Mouse (Mus musculus) midbrain, embryonic 10.5 days (tissue): ENCODE data around the gene Rac2. TPM values are rescaled to one million over a fixed set of nuclear protein-coding genes. Genes with fewer than 3 reads are reported as not detected.

ENCODE experiments used
- DNase-seq: peaks from one replicate; pipeline ENCODE4 v3.0.0-alpha.2; 2017; ENCODE audit warnings: low spot score
- H3K27ac ChIP-seq: fragments of 300-500 bp; sonication (generic); replicated peaks from 2 replicates; pipeline ENCODE4 v1.5.1; 2016; ENCODE audit warnings: mild to moderate bottlenecking
- H3K27me3 ChIP-seq: fragments of 300-500 bp; sonication (generic); 2 replicates; pipeline ENCODE4 v1.6.1; 2016; ENCODE audit warnings: low read depth, mild to moderate bottlenecking; ENCODE audit not compliant: poor library complexity, severe bottlenecking
- H3K36me3 ChIP-seq: fragments of 300-500 bp; sonication (generic); 2 replicates; pipeline ENCODE4 v1.6.1; 2016; ENCODE audit warnings: mild to moderate bottlenecking, moderate library complexity
- H3K4me1 ChIP-seq: fragments of 300-500 bp; sonication (generic); 2 replicates; pipeline ENCODE4 v1.6.1; 2016
- H3K4me3 ChIP-seq: fragments of 300-500 bp; sonication (generic); 2 replicates; pipeline ENCODE4 v1.5.1; 2016; ENCODE audit warnings: mild to moderate bottlenecking, moderate library complexity
- H3K9me3 ChIP-seq: fragments of 300-500 bp; sonication (generic); replicated peaks from 2 replicates; pipeline ENCODE4 v1.6.1; 2016; ENCODE audit warnings: mild to moderate bottlenecking
- WGBS: fragments of 180-500 bp; shearing (Covaris S2); methylation state at CpG from one replicate; pipeline ENCODE4 v1.1.7; 2016; 5-methylcytosine and 5-hydroxymethylcytosine counted together
- polyA plus RNA-seq: library from polyadenylated mRNA; unstranded; fragments of >200 nt; fragmentation: Nextera tagmentation; extraction: Ambion mirVana; gene quantifications from 2 replicates; pipeline ENCODE4 v1.2.1, GENCODE M21; 2016

The Rac2 gene
- polyA plus RNA-seq, 1 experiment from 2014 or later: 9.1 TPM

GRCm38 (mm10) chr15:78585404-78585803, 12.8 kb upstream of the Rac2 start:
- H3K4me3 ChIP-seq: no peak overlapping the region
- no peak for DNase-seq
- no peak overlapping the region for H3K27ac ChIP-seq
- peaks cover 8% of the 10 kb centered on the region; the same call in 1 of the 2 replicates for H3K9me3 ChIP-seq
- H3K4me1 ChIP-seq: peaks cover 16% of the 10 kb centered on the region
- 90% methylated on average over 7 of the region's 7 CpGs for WGBS
- no peaks in the 10 kb centered on the region for H3K27me3 ChIP-seq
- no peaks in the 10 kb centered on the region for H3K36me3 ChIP-seq

- Histone ChIP-seq H3K27ac (no peak overlapping the region), H3K36me3 (no peaks in the 10 kb centered on the region), H3K4me3 (no peak overlapping the region), H3K9me3 (peaks cover 5% of the 10 kb centered on the region; the same call in 1 of the 2 replicates), H3K4me1 (peaks cover 29% of the 10 kb centered on the region), H3K27me3 (no peaks in the 10 kb centered on the region)
- 23% methylated on average over 11 of the region's 11 CpGs for WGBS
- no peak for DNase-seq
Measured at GRCm38 (mm10) chr15:78583352-78583751, 10.8 kb upstream of the Rac2 start.

GRCm38 (mm10) chr15:78576284-78576810, 3.8 kb upstream of the Rac2 start:
- H3K27ac ChIP-seq: no peak overlapping the region
- H3K36me3 ChIP-seq: no peaks in the 10 kb centered on the region
- H3K9me3 ChIP-seq: no peaks in the 10 kb centered on the region
- 62% methylated on average over 4 of the region's 4 CpGs for WGBS
- no peak overlapping the region for H3K4me3 ChIP-seq
- H3K4me1 ChIP-seq: peaks cover 23% of the 10 kb centered on the region
- no peaks in the 10 kb centered on the region for H3K27me3 ChIP-seq
- DNase-seq: no peak

GRCm38 (mm10) chr15:78572270-78572600, 348 bp downstream of the Rac2 start:
- no peak for DNase-seq
- no peaks in the 10 kb centered on the region for H3K4me1 ChIP-seq
- H3K36me3 ChIP-seq: no peaks in the 10 kb centered on the region
- H3K4me3 ChIP-seq: no peak overlapping the region
- WGBS: 91% methylated on average over 5 of the region's 5 CpGs
- H3K27ac ChIP-seq: peak overlapping the region; percentile 7; the same call in 1 of the 2 replicates
- H3K27me3 ChIP-seq: no peaks in the 10 kb centered on the region
- no peaks in the 10 kb centered on the region for H3K9me3 ChIP-seq

- H3K4me1 ChIP-seq: no peaks in the 10 kb centered on the region
- DNase-seq: no peak
- H3K27me3 ChIP-seq: no peaks in the 10 kb centered on the region
- no peaks in the 10 kb centered on the region for H3K36me3 ChIP-seq
- peak overlapping the region; percentile 7 for H3K27ac ChIP-seq
- no peaks in the 10 kb centered on the region for H3K9me3 ChIP-seq
- WGBS: 81% methylated on average over 16 of the region's 16 CpGs
- no peak overlapping the region for H3K4me3 ChIP-seq
Measured at GRCm38 (mm10) chr15:78571554-78572269, 871 bp downstream of the Rac2 start.

GRCm38 (mm10) chr15:78570170-78570569, 2.4 kb downstream of the Rac2 start:
- DNase-seq: no peak
- Histone ChIP-seq H3K27ac (no peak overlapping the region), H3K4me1 (0 out of 2 replicates have a peak, but pooled peaks cover 1% of the 10 kb centered on the region), H3K36me3 (no peaks in the 10 kb centered on the region), H3K4me3 (no peak overlapping the region), H3K9me3 (no peaks in the 10 kb centered on the region), H3K27me3 (no peaks in the 10 kb centered on the region)
- 92% methylated on average over 5 of the region's 5 CpGs for WGBS

GRCm38 (mm10) chr15:78567608-78568120, 4.9 kb downstream of the Rac2 start:
- DNase-seq: no peak
- no peak overlapping the region for H3K27ac ChIP-seq
- H3K4me3 ChIP-seq: no peak overlapping the region
- peaks cover 11% of the 10 kb centered on the region; the same call in 1 of the 2 replicates for H3K4me1 ChIP-seq
- WGBS: 78% methylated on average over 9 of the region's 9 CpGs
- H3K9me3 ChIP-seq: no peaks in the 10 kb centered on the region
- H3K36me3 ChIP-seq: no peaks in the 10 kb centered on the region
- no peaks in the 10 kb centered on the region for H3K27me3 ChIP-seq

GRCm38 (mm10) chr15:78564764-78565435, 7.7 kb downstream of the Rac2 start:
- Histone ChIP-seq H3K36me3 (no peaks in the 10 kb centered on the region), H3K27ac (peak overlapping the region; percentile 56), H3K4me1 (peaks cover 11% of the 10 kb centered on the region; the same call in 1 of the 2 replicates), H3K9me3 (no peaks in the 10 kb centered on the region), H3K27me3 (no peaks in the 10 kb centered on the region), H3K4me3 (no peak overlapping the region)
- 76% methylated on average over 11 of the region's 11 CpGs for WGBS
- no peak for DNase-seq

- Histone ChIP-seq H3K4me3 (no peak overlapping the region), H3K27ac (no peak overlapping the region), H3K36me3 (no peaks in the 10 kb centered on the region), H3K9me3 (no peaks in the 10 kb centered on the region), H3K27me3 (no peaks in the 10 kb centered on the region), H3K4me1 (peaks cover 18% of the 10 kb centered on the region)
- WGBS: 78% methylated on average over 5 of the region's 5 CpGs
- no peak for DNase-seq
Measured at GRCm38 (mm10) chr15:78563937-78564336, 8.6 kb downstream of the Rac2 start.

- 88% methylated on average over 3 of the region's 3 CpGs for WGBS
- H3K27ac ChIP-seq: no peak overlapping the region
- no peak for DNase-seq
Measured at GRCm38 (mm10) chr15:78563344-78563743, 9.2 kb downstream of the Rac2 start.

GRCm38 (mm10) chr15:78559141-78559979, 13.2 kb downstream of the Rac2 start:
- Histone ChIP-seq H3K36me3 (no peaks in the 10 kb centered on the region), H3K9me3 (no peaks in the 10 kb centered on the region), H3K27me3 (0 out of 2 replicates have a peak, but pooled peaks cover 6% of the 10 kb centered on the region), H3K4me1 (peaks cover 22% of the 10 kb centered on the region), H3K27ac (peak overlapping the region; percentile 55; the same call in 1 of the 2 replicates), H3K4me3 (no peak overlapping the region)
- DNase-seq: no peak
- WGBS: 58% methylated on average over 11 of the region's 11 CpGs

More at GRCm38 (mm10) chr15:78563344-78563743, 9.2 kb downstream of the Rac2 start:
- Histone ChIP-seq H3K9me3 (no peaks in the 10 kb centered on the region), H3K27me3 (no peaks in the 10 kb centered on the region), H3K4me3 (no peak overlapping the region), H3K4me1 (peaks cover 24% of the 10 kb centered on the region), H3K36me3 (no peaks in the 10 kb centered on the region)
